Mouse (Mus musculus) ovary, postnatal 36 days (tissue): Measurements from ENCODE around the gene Svep1.
A peak's percentile ranks its signal among the peaks of the same experiment; 100 is the strongest.

ENCODE experiments used
- DNase-seq: peaks from one replicate; pipeline ENCODE4 v3.0.0; 2022; ENCODE audit warnings: low spot score, mixed read lengths

Svep1 gene

DNA sequence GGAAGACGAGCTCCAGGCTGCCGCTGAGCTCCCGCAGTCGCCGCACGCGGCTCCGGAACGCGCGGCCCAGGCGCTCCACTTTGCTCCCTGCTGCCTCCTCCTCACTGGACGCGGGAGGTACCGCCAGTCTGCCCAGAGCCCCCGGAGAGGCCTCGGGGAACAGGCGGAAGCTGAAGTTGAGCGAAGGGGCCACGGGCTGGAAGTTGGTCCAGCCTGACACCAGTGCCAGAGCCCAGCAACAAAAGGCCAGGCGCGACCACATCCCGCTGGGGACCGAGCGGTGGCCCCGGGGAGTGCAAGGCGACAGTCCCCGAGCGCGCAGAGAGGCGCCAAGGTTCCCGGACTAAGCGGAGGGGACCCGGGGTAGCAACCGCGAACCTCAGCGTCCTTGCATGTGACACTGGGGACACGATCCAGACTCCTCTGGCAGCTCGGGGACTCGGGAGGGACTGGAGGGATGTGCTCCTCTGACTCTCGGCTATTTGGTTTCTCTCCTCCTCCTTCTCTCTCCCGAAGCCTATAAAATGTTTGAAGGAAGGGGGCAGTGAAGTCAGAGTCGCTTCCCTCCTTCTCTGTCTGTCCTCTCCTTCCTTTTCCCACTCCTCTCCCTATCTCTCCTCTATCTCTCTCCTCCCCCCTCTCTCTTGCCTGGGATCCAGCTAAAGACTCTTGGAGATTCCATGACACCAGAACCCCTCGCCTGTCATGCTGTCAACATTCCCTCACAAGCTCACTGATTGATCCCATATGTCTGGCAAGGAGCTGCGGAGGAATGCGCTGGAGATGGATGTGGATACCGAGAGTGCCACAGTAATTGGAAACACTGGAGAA is at the start of gene Svep1:
Svep1 (minus strand) TSS at position 745 of the 831 bp plus-strand sequence.
- DNase-seq = peak; percentile 42

DNA sequence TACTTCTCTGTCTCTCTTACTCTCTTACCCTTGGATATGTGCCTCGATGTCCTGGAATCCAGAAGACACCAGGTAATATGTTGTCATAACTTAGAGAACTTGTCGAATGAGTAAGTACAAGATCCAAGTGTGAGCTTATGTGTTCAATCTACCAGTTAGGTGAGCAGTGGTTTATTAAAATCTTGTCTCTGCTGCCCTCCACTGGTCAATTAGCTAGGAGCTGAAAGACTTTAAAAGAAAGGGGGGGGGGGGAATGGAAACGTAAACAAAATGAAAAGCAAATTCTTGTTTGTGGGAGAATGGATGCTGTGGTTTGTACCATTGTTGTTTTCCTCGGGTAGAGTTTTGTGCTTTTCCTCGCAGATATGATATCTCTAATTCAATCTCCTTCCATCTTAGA is 46.8 kb upstream of the Svep1 start:
- no peak for DNase-seq

DNA sequence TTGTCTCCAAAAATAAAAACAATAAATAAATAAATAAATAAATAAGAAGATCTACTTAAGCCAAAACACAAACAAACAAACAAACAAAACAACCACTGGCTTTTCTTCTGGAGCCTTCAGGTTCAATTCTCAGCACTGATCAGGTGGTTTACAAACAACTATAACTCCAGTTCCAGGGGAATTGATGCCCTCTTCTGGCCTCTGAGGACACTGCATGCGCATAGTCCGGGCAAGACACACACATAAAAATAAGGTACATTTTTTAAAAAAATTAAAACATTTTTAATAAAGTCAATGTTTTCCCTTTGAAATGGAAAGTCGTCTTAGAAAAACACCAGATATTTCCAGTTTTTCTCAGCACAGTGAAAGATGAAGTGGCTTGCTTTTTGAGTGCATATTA is 45.7 kb upstream of the Svep1 start:
- no peak for DNase-seq

DNA sequence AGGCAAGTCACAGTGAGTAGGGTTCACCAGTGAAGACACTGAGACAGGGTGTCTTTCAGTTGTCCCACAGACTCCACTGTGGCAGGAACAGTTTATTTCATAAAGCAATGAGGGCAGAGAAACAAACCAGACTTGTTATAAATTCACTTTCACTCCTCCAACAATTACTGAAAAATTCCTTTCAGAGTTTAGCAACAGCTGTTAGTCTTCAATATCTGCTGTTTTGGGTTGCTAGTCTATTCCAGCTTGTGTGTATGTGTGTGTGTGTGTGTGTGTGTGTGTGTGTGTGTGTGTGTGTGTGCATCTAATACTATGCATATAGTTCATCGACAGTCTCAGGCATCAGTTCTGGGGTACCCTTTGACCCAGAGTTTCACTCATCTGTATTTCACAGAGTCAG is 38.9 kb upstream of the Svep1 start:
- DNase-seq = no peak

DNA sequence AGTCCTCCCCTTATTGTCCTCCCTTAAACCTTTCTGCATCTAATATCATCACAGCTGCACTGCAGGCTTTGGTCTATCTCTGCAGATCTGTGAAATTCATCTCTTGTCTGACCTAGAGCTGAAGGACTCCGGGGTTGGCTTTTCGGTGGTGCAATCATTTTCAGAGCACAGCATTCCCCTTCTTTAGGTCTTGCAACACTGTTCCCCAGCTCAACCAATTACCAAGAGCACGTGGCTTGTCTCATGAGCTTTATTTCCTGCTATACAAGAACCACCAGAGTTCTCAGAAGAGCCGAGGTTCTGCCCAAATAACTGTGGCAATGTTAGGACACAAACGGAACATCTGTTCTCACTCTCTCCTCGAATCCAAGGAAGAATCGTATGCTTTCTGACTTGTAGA is 33.8 kb upstream of the Svep1 start:
- DNase-seq = no peak

GRCm38 (mm10) chr4:58235828-58236227 is 29.2 kb upstream of the Svep1 start:
- no peak for DNase-seq

- no peak for DNase-seq
These were observed 16.8 kb upstream of the Svep1 start for GRCm38 (mm10) chr4:58223499-58223898.

- no peak for DNase-seq
These were observed 4.7 kb upstream of the Svep1 start for GRCm38 (mm10) chr4:58211374-58211773.

GRCm38 (mm10) chr4:58210557-58211090 is 4.0 kb upstream of the Svep1 start:
- no peak for DNase-seq

GRCm38 (mm10) chr4:58205750-58206114 is 927 bp downstream of the Svep1 start:
- no peak for DNase-seq

DNA sequence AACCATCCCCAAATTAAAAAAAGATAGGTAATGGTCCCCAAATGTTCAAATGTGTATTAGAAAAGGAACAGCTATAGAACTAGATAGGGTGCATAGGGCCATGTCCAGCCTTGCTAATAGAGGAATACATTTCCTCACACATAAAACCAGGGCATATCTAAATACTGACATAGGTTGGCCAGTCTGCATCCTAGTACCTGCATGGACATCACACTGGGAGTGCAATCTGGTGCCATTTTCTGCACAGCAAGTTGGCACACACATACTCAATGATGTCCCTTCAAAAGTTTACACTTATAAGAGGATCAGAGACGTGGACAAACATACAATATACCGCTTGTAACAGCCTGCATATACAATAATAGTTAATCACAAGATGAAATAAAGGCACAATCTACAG is 5.0 kb downstream of the Svep1 start:
- DNase-seq = no peak

DNA sequence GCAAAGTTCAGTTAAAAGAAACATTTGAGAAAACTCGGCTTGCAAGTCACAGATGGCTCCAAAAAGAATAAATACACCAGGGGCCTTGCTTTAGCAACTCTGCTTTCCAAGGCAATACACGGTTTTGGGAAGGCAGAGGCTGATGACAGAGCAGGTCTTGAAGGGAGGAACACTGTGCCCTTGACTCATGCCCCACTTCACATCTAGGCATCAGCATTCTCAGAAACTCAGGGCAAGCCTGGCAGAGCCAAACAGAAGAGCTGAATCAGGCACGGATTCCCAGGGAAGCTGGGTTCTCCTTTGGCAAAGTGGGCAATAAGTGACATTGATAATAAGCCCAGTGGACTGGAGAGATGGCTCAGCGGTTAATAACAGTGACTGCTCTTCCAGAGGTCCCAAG is 5.8 kb downstream of the Svep1 start:
- DNase-seq = no peak

DNA sequence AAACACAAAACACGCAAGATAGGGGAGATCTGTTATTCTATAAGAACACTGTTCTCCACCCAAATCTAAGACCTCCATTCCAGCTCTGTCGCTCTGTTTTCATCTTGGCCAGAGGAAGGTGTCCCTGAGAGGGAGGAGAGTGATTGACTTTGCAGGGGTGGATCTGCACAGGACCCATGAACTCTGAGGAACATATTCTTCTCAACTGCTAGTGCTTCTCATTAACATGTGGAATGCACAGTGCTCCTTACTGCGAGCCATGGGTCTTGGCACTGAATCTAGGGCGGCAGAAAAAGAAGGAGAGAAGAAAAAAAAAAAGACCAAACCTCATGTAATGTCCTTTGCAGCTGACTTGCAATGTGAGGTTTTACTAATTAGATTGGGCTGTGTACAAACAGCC is 9.4 kb downstream of the Svep1 start:
- no peak for DNase-seq

DNA sequence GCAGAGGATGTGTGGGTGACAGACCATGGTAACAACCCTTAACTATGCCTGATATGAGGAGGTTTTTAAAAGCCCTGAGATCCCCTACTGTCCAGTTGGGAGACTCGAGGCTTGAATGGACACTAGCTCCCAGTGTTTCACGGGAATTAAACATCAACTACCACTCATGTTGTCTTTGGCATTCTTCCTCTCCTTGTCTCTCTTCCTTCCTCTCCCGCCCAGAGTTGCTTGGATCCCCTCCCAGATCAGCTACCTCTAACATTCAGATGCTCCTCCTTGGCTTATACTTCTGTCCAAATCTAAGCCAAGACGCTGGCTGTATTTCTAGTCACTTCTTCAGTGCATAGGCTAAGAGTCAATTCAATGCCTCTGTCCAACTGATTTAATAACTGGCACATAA is 9.9 kb downstream of the Svep1 start:
- DNase-seq = no peak

DNA sequence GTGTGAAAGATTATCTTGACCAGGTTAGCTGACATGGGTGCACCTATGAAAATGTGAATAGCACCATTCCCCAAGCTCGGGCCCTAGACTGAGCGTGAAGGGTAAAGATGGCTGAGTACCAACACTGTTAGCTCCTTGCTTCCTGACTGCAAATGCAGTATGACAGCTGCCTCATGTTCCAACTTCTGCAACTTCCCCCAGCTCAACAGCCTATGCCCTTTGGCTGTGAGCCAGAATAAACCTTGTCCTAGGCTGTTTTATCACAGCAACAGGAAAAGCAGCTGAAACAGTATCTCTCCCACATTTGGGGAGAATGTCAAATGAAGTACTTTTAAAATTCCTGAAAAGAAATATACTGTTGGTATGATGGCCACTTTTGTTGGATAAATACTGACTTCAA is 10.7 kb downstream of the Svep1 start:
- DNase-seq = no peak

- no peak for DNase-seq
These were observed 17.4 kb downstream of the Svep1 start for GRCm38 (mm10) chr4:58189281-58189680.

- DNase-seq = no peak
These were observed 21.3 kb downstream of the Svep1 start for GRCm38 (mm10) chr4:58185401-58185800.

GRCm38 (mm10) chr4:58184681-58185341 is 21.8 kb downstream of the Svep1 start:
- DNase-seq = no peak

- DNase-seq = no peak
These were observed 22.8 kb downstream of the Svep1 start for GRCm38 (mm10) chr4:58183897-58184296.

DNA sequence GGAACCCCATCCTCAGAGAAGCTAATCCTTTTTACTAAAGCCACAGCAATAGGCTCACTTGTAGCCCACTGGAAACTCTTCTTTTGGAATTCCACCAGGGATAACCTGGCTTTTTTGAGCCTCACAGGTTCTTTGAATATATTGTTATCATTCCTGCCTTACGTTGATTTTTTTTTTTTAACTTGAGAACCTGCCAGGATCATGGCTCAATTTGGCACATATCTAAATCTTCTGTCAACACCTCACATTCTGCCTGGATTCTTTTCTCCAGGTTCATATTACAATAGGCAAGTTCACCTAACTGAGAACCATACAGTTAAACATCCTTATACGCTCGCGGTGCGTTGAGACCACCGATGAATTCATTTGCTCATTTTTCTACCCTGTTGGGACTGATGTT is 28.2 kb downstream of the Svep1 start:
- no peak for DNase-seq

- no peak for DNase-seq
These were observed 29.4 kb downstream of the Svep1 start for GRCm38 (mm10) chr4:58177256-58177655.

GRCm38 (mm10) chr4:58174435-58174987 is 32.1 kb downstream of the Svep1 start:
- no peak for DNase-seq

GRCm38 (mm10) chr4:58173401-58173800 is 33.3 kb downstream of the Svep1 start:
- no peak for DNase-seq
